Mouse (Mus musculus) hindbrain, postnatal 0 days (tissue): ENCODE measurements around the gene Mtmr6. TPM values are rescaled to one million over a fixed set of nuclear protein-coding genes. Genes with fewer than 3 reads are reported as not detected.

Experiments
- ATAC-seq: fragments of 200-750 bp; cut with Nextera tagmentation; 2 replicates; pipeline ENCODE4 v1.8.0; 2017; ENCODE audit warnings: mild to moderate bottlenecking, moderate TSS enrichment, moderate library complexity
- DNase-seq: peaks from one replicate; pipeline ENCODE4 v3.0.0-alpha.2; 2015; ENCODE audit warnings: low spot score
- H3K27ac ChIP-seq: fragments of 300-500 bp; sonication (generic); 2 replicates; pipeline ENCODE4 v1.5.1; 2014; ENCODE audit warnings: mild to moderate bottlenecking
- H3K27me3 ChIP-seq: fragments of 300-500 bp; sonication (generic); 2 replicates; pipeline ENCODE4 v1.6.1; 2014; ENCODE audit warnings: low read length, mixed read lengths; ENCODE audit not compliant: insufficient read depth
- H3K36me3 ChIP-seq: fragments of 300-500 bp; sonication (generic); 2 replicates; pipeline ENCODE4 v1.6.1; 2014; ENCODE audit warnings: low read length, mixed read lengths; ENCODE audit not compliant: insufficient read depth
- H3K4me1 ChIP-seq: fragments of 300-500 bp; sonication (generic); 2 replicates; pipeline ENCODE4 v1.6.1; 2014; ENCODE audit warnings: antibody characterized with exemption, low read length, mixed read lengths; ENCODE audit not compliant: insufficient read depth
- H3K4me2 ChIP-seq: fragments of 300-500 bp; sonication (generic); 2 replicates; pipeline ENCODE4 v1.6.1; 2014; ENCODE audit warnings: low read depth, mild to moderate bottlenecking, low read length, moderate library complexity, mixed read lengths
- H3K4me3 ChIP-seq: fragments of 300-500 bp; sonication (generic); 2 replicates; pipeline ENCODE4 v1.5.1; 2014; ENCODE audit warnings: low read length
- H3K9ac ChIP-seq: fragments of 300-500 bp; sonication (generic); replicated peaks from 2 replicates; pipeline ENCODE4 v1.6.1; 2014; ENCODE audit warnings: mild to moderate bottlenecking, low read length, moderate library complexity, mixed read lengths
- H3K9me3 ChIP-seq: fragments of 300-500 bp; sonication (generic); 2 replicates; pipeline ENCODE4 v1.6.1; 2016; ENCODE audit warnings: low read length, mixed read lengths
- CTCF ChIP-seq: IDR thresholded peaks from 2 replicates; pipeline ENCODE4 v1.5.1; 2016; ENCODE audit warnings: antibody characterized with exemption, control low read depth, low read depth
- WGBS: fragments of 180-500 bp; shearing (Covaris S2); extraction: QIAGEN DNeasy Blood & Tissue Kit; methylation state at CpG from one replicate; pipeline ENCODE4 v1.1.7; 2014; 5-methylcytosine and 5-hydroxymethylcytosine counted together
- microRNA counts: library from miRNA; unstranded; fragments of <30 nt; microRNA quantifications from one replicate; lab custom pipeline; 2015
- microRNA-seq, 2 experiments: library from miRNA; unstranded; fragments of <30 nt; microRNA quantifications; one replicate each; pipeline ENCODE4; 2016
- polyA plus RNA-seq: library from polyadenylated mRNA; unstranded; fragments of >200 nt; fragmentation: Nextera tagmentation; extraction: Ambion mirVana; gene quantifications from 2 replicates; pipeline ENCODE4 v1.2.1, GENCODE M21; 2015
- total RNA-seq: library from RNA; depleted of rRNA; stranded (reverse); fragments of >200 nt; gene quantifications from 2 replicates; pipeline ENCODE4 v1.2.3, GENCODE M21; 2014; rRNA removed

The Mtmr6 gene
- total and polyA plus RNA-seq, 2 experiments from 2014 or later, result 36.7 to 51.6 TPM

DNA sequence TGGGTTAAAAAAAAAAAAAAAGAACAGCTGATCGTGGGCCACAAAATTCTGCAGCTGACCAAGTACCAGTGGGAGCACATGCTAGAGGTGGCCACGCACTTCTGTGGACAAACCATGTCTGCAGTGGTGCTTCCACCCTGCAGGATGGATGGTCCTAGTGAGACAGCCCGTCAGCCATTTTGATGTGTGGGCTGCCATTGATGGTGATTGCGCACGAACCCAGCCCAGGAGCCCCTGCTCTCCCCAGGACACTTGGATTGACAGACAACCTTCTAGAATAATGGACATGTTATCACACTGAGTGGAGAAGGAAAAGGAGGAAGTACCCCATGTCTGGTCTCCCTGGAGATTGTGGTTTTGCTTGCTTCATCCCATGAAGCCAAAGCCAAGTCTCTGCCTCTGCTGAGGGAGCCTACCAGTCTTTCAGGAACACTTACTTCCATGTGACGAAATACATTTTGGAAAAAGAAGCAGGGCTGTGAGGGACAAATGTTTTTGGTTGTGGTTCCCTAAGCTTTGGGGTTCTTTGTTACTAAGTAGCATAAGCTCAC is 80.4 kb downstream of the Mtmr6 start:
- no peaks in the 10 kb centered on the region for H3K27me3 ChIP-seq
- 87% methylated on average over 6 of the region's 6 CpGs for WGBS
- DNase-seq, result no peak
- no peak overlapping the region for H3K9ac ChIP-seq
- TF ChIP-seq CTCF, result no peak
- no peaks in the 10 kb centered on the region for H3K36me3 ChIP-seq
- H3K4me2 ChIP-seq, result no peak overlapping the region
- H3K4me3 ChIP-seq, result no peak overlapping the region
- ATAC-seq, result no peak
- no peaks in the 10 kb centered on the region for H3K4me1 ChIP-seq
- H3K9me3 ChIP-seq, result no peaks in the 10 kb centered on the region
- no peak overlapping the region for H3K27ac ChIP-seq

MicroRNA genes within 50 kb of the gene (microRNA counts, 519-probe panel; counts per million panel counts)
- microRNA mmu-miR-719 (lab: Ali Mortazavi, UCI), result not detected

Small RNAs within 50 kb of the gene (microRNA-seq; reads per million reads assigned to microRNA genes)
- 0 reads per million in 2 experiments for gene Mir719

Other genes with a start within 250 kb of the Mtmr6 start
- gene Atp8a2, start 68.0 kb upstream of the Mtmr6 start, total RNA-seq, result 29.1 and 95.3 TPM in 2 replicates
- gene Atp8a2, start 68.0 kb upstream of the Mtmr6 start, polyA plus RNA-seq, result 37.4 and 41.7 TPM in 2 replicates
- gene Nupl1, start 13.8 kb upstream of the Mtmr6 start, total RNA-seq, result 0.99 TPM in 1 of 2 replicates, not detected in the other
- gene Nupl1, start 13.8 kb upstream of the Mtmr6 start, polyA plus RNA-seq, result 0.16 TPM in 1 of 2 replicates, not detected in the other
- gene Gm49336, start 13.7 kb upstream of the Mtmr6 start, total RNA-seq, result 78.3 and 85.9 TPM in 2 replicates
- gene Gm49336, start 13.7 kb upstream of the Mtmr6 start, polyA plus RNA-seq, result 32.0 and 33.1 TPM in 2 replicates
- 27.4 and 27.6 TPM in 2 replicates for gene Amer2, start 108.0 kb downstream of the Mtmr6 start, total RNA-seq
- 20.5 and 21.6 TPM in 2 replicates for gene Amer2, start 108.0 kb downstream of the Mtmr6 start, polyA plus RNA-seq